Mouse (Mus musculus): ENCODE data around the gene Akr1e1. TPM values are rescaled to one million over a fixed set of nuclear protein-coding genes. Genes with fewer than 3 reads are reported as not detected.
"Not testable (repeated sequence)": the region's sequence is repeated elsewhere in the genome, so short reads cannot be mapped to it uniquely, and the experiment has no call there.

Akr1e1 gene
- 47.7 and 53.3 TPM in 2 replicates for polyA plus RNA-seq (2015; fragmentation: Nextera tagmentation; extraction: Ambion mirVana)

DNA sequence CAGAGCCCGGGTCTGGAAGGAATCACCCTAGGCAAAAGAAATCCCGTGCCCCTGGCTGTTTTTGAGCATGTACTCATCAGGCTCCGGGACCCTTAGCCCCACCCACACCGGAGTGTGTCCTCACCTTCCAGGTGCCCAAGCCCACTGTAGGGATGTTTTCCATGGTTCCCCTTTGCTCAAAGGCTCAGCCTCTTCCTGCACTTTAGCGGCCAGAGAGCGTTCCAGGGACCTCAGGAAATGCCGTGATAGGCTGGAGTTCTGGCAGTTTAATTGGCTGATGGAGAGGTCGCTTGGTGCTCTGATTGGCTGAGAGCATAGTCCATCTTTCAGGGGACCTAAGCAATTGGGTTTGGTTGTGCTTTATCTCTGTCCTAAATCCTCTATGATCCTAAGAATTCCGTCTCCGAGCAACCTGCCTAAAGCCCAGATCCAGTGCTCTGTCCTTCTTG is at the start of gene Akr1e1:
Gene Akr1e1 (minus strand): TSS at position 214 of the 449 bp plus-strand sequence.
- Histone ChIP-seq H3K4me2 (replicated peaks; ENCODE audit: low read depth, low read length) (peak within 1 kb of the TSS; percentile 62), H3K4me1 (ENCODE audit: insufficient read depth, low read length) (no peaks in the 10 kb centered on the region), H3K36me3 (ENCODE audit: insufficient read depth, low read length) (peaks cover 3% of the 10 kb centered on the region; the same call in 1 of the 2 replicates), H3K27ac (ENCODE audit: low read length) (peak within 1 kb of the TSS; percentile 84), H3K9me3 (ENCODE audit: low read length) (no peaks in the 10 kb centered on the region), H3K27me3 (ENCODE audit: insufficient read depth, low read length) (no peaks in the 10 kb centered on the region), H3K9ac (replicated peaks; ENCODE audit: low read length) (peak within 1 kb of the TSS; percentile 76), H3K4me3 (ENCODE audit: low read length) (peak within 1 kb of the TSS; percentile 72)
- ATAC-seq (ENCODE audit: low FRiP score, low TSS enrichment) = peak; percentile 100
- 4% methylated on average over 10 of the region's 10 CpGs for WGBS

DNA sequence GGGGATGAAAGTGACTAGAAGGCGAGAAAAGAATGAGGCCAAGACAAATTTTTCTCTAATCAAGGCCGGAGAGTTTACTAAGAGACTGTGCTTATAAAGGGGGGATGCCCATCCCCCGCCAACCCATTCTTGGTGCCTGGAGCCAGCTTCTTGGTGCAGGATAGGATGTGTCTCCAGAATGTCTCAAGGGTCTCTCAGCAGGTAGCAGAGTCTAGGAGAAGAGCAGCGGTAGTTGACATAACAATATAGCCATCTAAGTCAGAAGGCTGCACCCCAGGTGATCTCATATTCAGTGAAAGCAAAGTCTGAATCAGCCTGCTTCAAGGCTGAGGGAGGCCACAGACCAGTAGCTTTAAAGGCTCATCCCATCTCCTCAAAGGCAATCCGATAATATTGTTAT is 49.4 kb upstream of the Akr1e1 start:
- H3K9ac ChIP-seq (replicated peaks; ENCODE audit: low read length) = no peak overlapping the region
- no peak for ATAC-seq (ENCODE audit: low FRiP score, low TSS enrichment)
- no peak overlapping the region for H3K27ac ChIP-seq (ENCODE audit: low read length)
- no peak overlapping the region for H3K4me2 ChIP-seq (replicated peaks; ENCODE audit: low read depth, low read length)
- peaks cover 3% of the 10 kb centered on the region; the same call in 1 of the 2 replicates for H3K9me3 ChIP-seq (ENCODE audit: low read length)
- no peaks in the 10 kb centered on the region for H3K4me1 ChIP-seq (ENCODE audit: insufficient read depth, low read length)
- no peak overlapping the region for H3K4me3 ChIP-seq (ENCODE audit: low read length)
- WGBS = 89% methylated on average over 5 of the region's 5 CpGs
- no peaks in the 10 kb centered on the region for H3K27me3 ChIP-seq (ENCODE audit: insufficient read depth, low read length)
- no peaks in the 10 kb centered on the region for H3K36me3 ChIP-seq (ENCODE audit: insufficient read depth, low read length)

DNA sequence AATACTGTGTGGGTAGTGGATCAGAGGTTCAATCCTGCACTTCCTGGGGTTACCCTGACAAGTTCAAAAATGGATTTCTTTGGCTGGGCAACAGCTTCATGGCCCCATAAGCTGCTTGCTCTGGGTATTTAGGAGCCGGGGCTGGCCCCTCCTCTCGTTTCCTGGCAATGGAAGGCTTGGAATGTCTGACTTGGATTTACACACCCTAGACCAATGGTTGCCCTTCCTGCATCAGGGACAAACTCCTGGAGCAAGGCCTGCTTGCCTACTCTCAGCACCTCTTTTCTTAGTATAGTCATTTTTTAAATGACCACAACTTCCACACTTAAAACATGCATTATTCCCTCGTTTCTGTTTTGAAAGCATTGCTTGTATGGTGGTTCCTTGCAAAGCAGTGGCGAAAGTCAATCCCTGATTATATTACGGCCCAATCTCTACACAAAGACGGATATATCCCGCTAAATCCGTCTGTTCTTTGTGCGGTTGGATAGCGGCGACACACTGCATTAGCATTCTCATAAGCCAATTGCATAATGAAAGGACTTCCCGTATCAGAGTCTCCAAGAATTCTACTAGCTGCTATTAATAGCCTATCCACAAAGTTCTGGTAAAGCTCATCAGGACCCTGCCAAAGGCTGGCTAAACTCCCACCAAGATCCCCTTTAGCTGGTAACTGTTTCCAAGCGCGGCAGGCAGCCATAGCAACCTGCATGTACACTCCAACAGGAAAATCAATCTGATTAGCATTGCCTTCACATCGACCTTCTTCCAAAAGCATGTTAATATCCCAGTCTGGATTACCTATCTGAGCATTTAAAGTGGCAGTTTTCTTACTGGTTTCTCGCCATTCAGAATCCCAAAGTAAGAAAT is 47.5 kb upstream of the Akr1e1 start:
- Histone ChIP-seq H3K9ac (replicated peaks; ENCODE audit: low read length) (no peak overlapping the region), H3K4me1 (ENCODE audit: insufficient read depth, low read length) (no peaks in the 10 kb centered on the region), H3K4me3 (ENCODE audit: low read length) (no peak overlapping the region), H3K36me3 (ENCODE audit: insufficient read depth, low read length) (no peaks in the 10 kb centered on the region), H3K4me2 (replicated peaks; ENCODE audit: low read depth, low read length) (no peak overlapping the region), H3K27me3 (ENCODE audit: insufficient read depth, low read length) (no peaks in the 10 kb centered on the region), H3K9me3 (ENCODE audit: low read length) (peaks cover 3% of the 10 kb centered on the region; the same call in 1 of the 2 replicates), H3K27ac (ENCODE audit: low read length) (no peak overlapping the region)
- no peak for ATAC-seq (ENCODE audit: low FRiP score, low TSS enrichment)
- 92% methylated on average over 16 of the region's 16 CpGs for WGBS

DNA sequence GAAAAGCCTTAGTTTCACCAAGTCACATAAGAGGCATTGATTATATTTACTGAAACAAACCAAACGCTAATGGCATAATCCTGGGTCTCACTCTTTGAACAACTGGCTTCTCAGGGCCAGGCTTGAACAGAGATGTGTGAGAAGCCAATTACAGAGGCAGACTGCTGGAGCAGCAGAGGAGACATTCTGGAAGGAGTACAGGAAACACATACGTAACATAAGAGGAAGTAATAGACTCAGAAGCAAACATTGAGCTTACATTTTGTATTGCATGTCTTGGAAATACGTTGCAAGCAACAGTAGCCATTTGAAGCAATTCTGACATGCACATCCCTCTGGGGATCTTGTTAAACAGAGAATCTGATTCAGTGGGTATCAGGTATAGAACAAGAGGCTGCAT is 41.2 kb upstream of the Akr1e1 start:
- Histone ChIP-seq H3K9ac (replicated peaks; ENCODE audit: low read length) (no peak overlapping the region), H3K27me3 (ENCODE audit: insufficient read depth, low read length) (no peaks in the 10 kb centered on the region), H3K4me1 (ENCODE audit: insufficient read depth, low read length) (no peaks in the 10 kb centered on the region), H3K27ac (ENCODE audit: low read length) (no peak overlapping the region), H3K4me2 (replicated peaks; ENCODE audit: low read depth, low read length) (no peak overlapping the region), H3K9me3 (ENCODE audit: low read length) (peaks cover 3% of the 10 kb centered on the region; the same call in 1 of the 2 replicates), H3K4me3 (ENCODE audit: low read length) (no peak overlapping the region), H3K36me3 (ENCODE audit: insufficient read depth, low read length) (no peaks in the 10 kb centered on the region)
- ATAC-seq (ENCODE audit: low FRiP score, low TSS enrichment) = no peak
- WGBS = 72% methylated on average over 3 of the region's 3 CpGs

DNA sequence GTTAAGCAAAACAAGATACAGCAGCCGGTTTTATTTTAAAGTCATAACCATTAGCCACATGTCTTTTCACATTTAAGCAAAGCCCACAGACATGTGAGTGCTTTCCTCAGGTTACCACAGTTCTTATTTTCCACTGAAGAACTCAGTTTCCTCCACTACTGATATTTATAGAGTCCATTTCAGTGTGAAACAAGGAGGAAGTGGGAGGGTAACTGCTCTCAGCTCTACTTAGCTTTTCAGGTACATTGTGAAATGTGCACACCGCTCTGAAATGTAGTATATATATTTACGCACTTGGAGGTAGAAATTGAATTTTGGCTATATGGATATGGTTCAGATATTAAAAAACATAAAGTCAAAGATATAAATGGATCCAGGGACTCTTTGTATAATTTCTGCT is 36.3 kb upstream of the Akr1e1 start:
- Histone ChIP-seq H3K9ac (replicated peaks; ENCODE audit: low read length) (no peak overlapping the region), H3K4me2 (replicated peaks; ENCODE audit: low read depth, low read length) (no peak overlapping the region), H3K36me3 (ENCODE audit: insufficient read depth, low read length) (no peaks in the 10 kb centered on the region), H3K4me1 (ENCODE audit: insufficient read depth, low read length) (no peaks in the 10 kb centered on the region), H3K9me3 (ENCODE audit: low read length) (no peaks in the 10 kb centered on the region), H3K27ac (ENCODE audit: low read length) (no peak overlapping the region), H3K4me3 (ENCODE audit: low read length) (no peak overlapping the region), H3K27me3 (ENCODE audit: insufficient read depth, low read length) (no peaks in the 10 kb centered on the region)
- no peak for ATAC-seq (ENCODE audit: low FRiP score, low TSS enrichment)
- 91% methylated on average over 3 of the region's 3 CpGs for WGBS

DNA sequence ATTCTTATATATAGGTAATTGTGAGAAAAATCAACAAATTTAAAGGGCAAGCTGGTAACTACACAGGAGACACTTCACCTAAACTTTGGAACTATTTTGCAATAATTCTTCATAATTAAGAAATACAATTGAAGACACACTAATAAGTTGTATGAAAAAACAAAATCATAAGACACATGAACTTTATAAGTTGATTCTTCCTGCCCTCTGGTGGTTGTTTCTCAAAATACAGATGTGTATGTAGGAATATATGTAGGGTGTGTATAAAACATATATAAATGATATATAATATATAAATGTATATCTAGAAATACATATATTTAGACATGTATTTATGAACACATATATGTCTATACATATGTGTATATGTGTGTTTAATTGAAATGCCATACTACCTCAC is 1.9 kb upstream of the Akr1e1 start:
- H3K9ac ChIP-seq (replicated peaks; ENCODE audit: low read length) = no peak overlapping the region
- no peak overlapping the region for H3K27ac ChIP-seq (ENCODE audit: low read length)
- H3K4me2 ChIP-seq (replicated peaks; ENCODE audit: low read depth, low read length) = no peak overlapping the region
- H3K4me1 ChIP-seq (ENCODE audit: insufficient read depth, low read length) = no peaks in the 10 kb centered on the region
- H3K4me3 ChIP-seq (ENCODE audit: low read length) = no peak overlapping the region
- ATAC-seq (ENCODE audit: low FRiP score, low TSS enrichment) = no peak
- no peaks in the 10 kb centered on the region for H3K9me3 ChIP-seq (ENCODE audit: low read length)
- H3K36me3 ChIP-seq (ENCODE audit: insufficient read depth, low read length) = peaks cover 3% of the 10 kb centered on the region; the same call in 1 of the 2 replicates
- no peaks in the 10 kb centered on the region for H3K27me3 ChIP-seq (ENCODE audit: insufficient read depth, low read length)

DNA sequence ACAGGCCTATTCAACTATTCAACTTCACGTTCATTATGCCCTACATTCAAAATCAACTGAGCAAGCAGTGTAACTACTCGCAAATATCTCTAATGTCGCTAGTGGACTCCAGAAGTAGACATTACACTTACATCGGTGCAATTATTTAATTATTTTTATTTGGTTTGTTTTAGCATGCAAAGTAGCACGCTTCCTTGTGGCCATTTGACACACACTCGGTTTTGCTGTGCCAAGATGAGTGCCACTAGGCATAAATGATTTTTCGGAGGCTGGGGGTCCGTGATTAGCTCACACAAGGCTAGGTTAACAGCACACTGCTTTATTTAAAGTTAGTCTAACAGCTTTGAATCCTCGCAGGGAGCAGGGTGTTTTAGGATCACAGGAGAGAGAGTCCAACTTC is 444 bp downstream of the Akr1e1 start:
- peaks cover 3% of the 10 kb centered on the region; the same call in 1 of the 2 replicates for H3K36me3 ChIP-seq (ENCODE audit: insufficient read depth, low read length)
- H3K4me2 ChIP-seq (replicated peaks; ENCODE audit: low read depth, low read length) = peak overlapping the region; percentile 62
- H3K27me3 ChIP-seq (ENCODE audit: insufficient read depth, low read length) = no peaks in the 10 kb centered on the region
- H3K27ac ChIP-seq (ENCODE audit: low read length) = peak overlapping the region; percentile 84
- no peak; the same call in 1 of the 2 replicates for ATAC-seq (ENCODE audit: low FRiP score, low TSS enrichment)
- 26% methylated on average over 9 of the region's 9 CpGs for WGBS
- peak overlapping the region; percentile 76 for H3K9ac ChIP-seq (replicated peaks; ENCODE audit: low read length)
- H3K4me3 ChIP-seq (ENCODE audit: low read length) = peak overlapping the region; percentile 72
- no peaks in the 10 kb centered on the region for H3K4me1 ChIP-seq (ENCODE audit: insufficient read depth, low read length)
- H3K9me3 ChIP-seq (ENCODE audit: low read length) = no peaks in the 10 kb centered on the region

DNA sequence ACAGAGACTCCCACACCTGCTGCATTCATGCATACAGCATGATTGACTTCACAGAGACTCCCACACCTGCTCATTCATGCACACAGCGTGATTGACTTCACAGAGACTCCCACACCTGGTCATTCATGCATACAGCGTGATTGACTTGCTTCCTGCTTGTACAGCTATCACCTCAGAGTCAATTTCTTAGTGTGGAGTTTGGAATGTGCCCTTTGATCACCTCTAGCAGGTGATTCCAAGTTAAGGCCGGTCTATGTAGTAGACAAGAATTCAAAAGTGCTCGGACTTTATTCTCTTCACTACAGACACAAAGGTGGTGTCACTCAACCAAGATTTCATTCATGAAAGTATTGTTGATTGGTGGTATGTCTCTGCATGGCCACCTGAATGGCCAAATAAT is 2.2 kb downstream of the Akr1e1 start:
- H3K27ac ChIP-seq (ENCODE audit: low read length) = no peak overlapping the region
- peaks cover 9% of the 10 kb centered on the region; the same call in 1 of the 2 replicates for H3K36me3 ChIP-seq (ENCODE audit: insufficient read depth, low read length)
- no peak overlapping the region for H3K9ac ChIP-seq (replicated peaks; ENCODE audit: low read length)
- H3K4me1 ChIP-seq (ENCODE audit: insufficient read depth, low read length) = no peaks in the 10 kb centered on the region
- H3K4me2 ChIP-seq (replicated peaks; ENCODE audit: low read depth, low read length) = no peak overlapping the region
- WGBS = 69% methylated on average over 4 of the region's 4 CpGs
- no peaks in the 10 kb centered on the region for H3K9me3 ChIP-seq (ENCODE audit: low read length)
- ATAC-seq (ENCODE audit: low FRiP score, low TSS enrichment) = no peak
- H3K27me3 ChIP-seq (ENCODE audit: insufficient read depth, low read length) = no peaks in the 10 kb centered on the region
- no peak overlapping the region for H3K4me3 ChIP-seq (ENCODE audit: low read length)

DNA sequence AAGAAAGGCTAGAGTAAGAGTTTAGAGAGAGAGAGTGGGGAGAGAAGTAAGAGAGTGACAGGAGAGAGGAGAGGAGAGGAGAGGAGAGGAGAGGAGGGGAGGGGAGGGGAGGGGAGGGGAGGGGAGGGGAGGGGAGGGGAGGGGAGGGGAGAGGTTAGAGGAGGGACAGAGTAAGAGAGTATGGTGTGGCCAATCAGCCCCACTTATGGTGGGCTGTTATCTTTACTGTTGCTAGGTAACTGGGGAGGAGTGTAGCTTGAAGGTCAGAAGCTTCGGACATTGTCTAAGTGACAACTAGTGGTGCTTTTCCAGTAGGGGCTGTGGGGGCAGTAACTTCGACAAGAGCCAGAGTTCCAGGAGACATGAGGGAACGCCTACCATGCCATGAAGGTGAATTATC is 5.5 kb downstream of the Akr1e1 start:
- H3K4me3 ChIP-seq (ENCODE audit: low read length); H3K4me2 ChIP-seq (replicated peaks; ENCODE audit: low read depth, low read length); ATAC-seq (ENCODE audit: low FRiP score, low TSS enrichment); H3K27ac ChIP-seq (ENCODE audit: low read length); H3K9me3 ChIP-seq (ENCODE audit: low read length); H3K27me3 ChIP-seq (ENCODE audit: insufficient read depth, low read length); H3K4me1 ChIP-seq (ENCODE audit: insufficient read depth, low read length); H3K9ac ChIP-seq (replicated peaks; ENCODE audit: low read length): not testable (repeated sequence)
- 41% methylated on average over 3 of the region's 3 CpGs for WGBS
- H3K36me3 ChIP-seq (ENCODE audit: insufficient read depth, low read length) = peaks cover 33% of the 10 kb centered on the region

DNA sequence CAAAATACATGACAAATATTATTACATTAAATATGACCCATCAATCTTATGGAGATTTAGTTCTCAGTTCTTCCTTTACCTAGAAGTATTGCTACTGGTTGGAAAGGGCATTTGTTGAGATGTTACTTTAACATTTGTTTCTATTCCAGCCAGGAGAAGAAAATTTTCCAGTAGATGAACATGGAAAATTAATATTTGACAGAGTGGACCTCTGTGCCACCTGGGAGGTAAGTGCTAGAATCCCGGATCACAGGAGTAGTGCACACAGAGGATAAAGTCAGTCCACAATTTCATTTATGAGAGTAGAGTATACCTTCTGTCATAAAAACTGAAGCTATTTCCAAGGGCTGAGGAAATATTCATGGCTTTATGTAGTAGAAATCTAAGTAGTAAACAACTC is 32.1 kb downstream of the Akr1e1 start:
- peaks cover 3% of the 10 kb centered on the region; the same call in 1 of the 2 replicates for H3K9me3 ChIP-seq (ENCODE audit: low read length)
- H3K4me2 ChIP-seq (replicated peaks; ENCODE audit: low read depth, low read length) = no peak overlapping the region
- no peaks in the 10 kb centered on the region for H3K36me3 ChIP-seq (ENCODE audit: insufficient read depth, low read length)
- ATAC-seq (ENCODE audit: low FRiP score, low TSS enrichment) = no peak
- H3K27ac ChIP-seq (ENCODE audit: low read length) = no peak overlapping the region
- no peak overlapping the region for H3K9ac ChIP-seq (replicated peaks; ENCODE audit: low read length)
- H3K4me3 ChIP-seq (ENCODE audit: low read length) = no peak overlapping the region
- H3K4me1 ChIP-seq (ENCODE audit: insufficient read depth, low read length) = no peaks in the 10 kb centered on the region
- H3K27me3 ChIP-seq (ENCODE audit: insufficient read depth, low read length) = no peaks in the 10 kb centered on the region
- WGBS = 82% methylated on average over 1 of the region's 1 CpGs

Measured in kidney, embryonic 16.5 days (tissue).